Mouse (Mus musculus): ENCODE measurements around the gene Foxj1.

The Foxj1 gene

GRCm38 (mm10) chr11:116337531-116337930 is 2.3 kb upstream of the Foxj1 start:
- DNase-seq: no peak

- DNase-seq: no peak
Measured at GRCm38 (mm10) chr11:116337000-116337399, 1.8 kb upstream of the Foxj1 start.

GRCm38 (mm10) chr11:116336393-116336792 is 1.2 kb upstream of the Foxj1 start:
- DNase-seq: no peak

- DNase-seq: no peak
Measured at GRCm38 (mm10) chr11:116334417-116334782, 799 bp downstream of the Foxj1 start.

GRCm38 (mm10) chr11:116333526-116334416 is 1.4 kb downstream of the Foxj1 start:
- no peak for DNase-seq

GRCm38 (mm10) chr11:116332983-116333270 is 2.3 kb downstream of the Foxj1 start:
- DNase-seq: no peak

- DNase-seq: no peak
Measured at GRCm38 (mm10) chr11:116332232-116332982, 2.8 kb downstream of the Foxj1 start.

GRCm38 (mm10) chr11:116330211-116330518 is 5.0 kb downstream of the Foxj1 start:
- no peak for DNase-seq

- peak; percentile 52 to 65 for DNase-seq
Measured at GRCm38 (mm10) chr11:116329314-116330210, 5.6 kb downstream of the Foxj1 start.

- no peak for DNase-seq
Measured at GRCm38 (mm10) chr11:116326963-116327603, 8.1 kb downstream of the Foxj1 start.

- peak; percentile 84 to 90 for DNase-seq
Measured at GRCm38 (mm10) chr11:116318719-116319659, 16.2 kb downstream of the Foxj1 start.

- peak in 1 of 2 experiments; percentile 62 for DNase-seq
Measured at GRCm38 (mm10) chr11:116312359-116312758, 22.8 kb downstream of the Foxj1 start.

GRCm38 (mm10) chr11:116311169-116311568 is 24.0 kb downstream of the Foxj1 start:
- peak; percentile 23 to 76 for DNase-seq

GRCm38 (mm10) chr11:116309601-116310000 is 25.6 kb downstream of the Foxj1 start:
- no peak for DNase-seq

- peak in 1 of 2 experiments; percentile 16 for DNase-seq
Measured at GRCm38 (mm10) chr11:116307762-116308531, 27.3 kb downstream of the Foxj1 start.

GRCm38 (mm10) chr11:116307019-116307725 is 28.0 kb downstream of the Foxj1 start, which contains the start of gene Exoc7:
Gene Exoc7, minus strand, starts transcription at chr11:116307233.
- no peak for DNase-seq

- DNase-seq: peak; percentile 95 to 97
Measured at GRCm38 (mm10) chr11:116306126-116306982, 28.8 kb downstream of the Foxj1 start.

- DNase-seq: no peak
Measured at GRCm38 (mm10) chr11:116305423-116305822, 29.8 kb downstream of the Foxj1 start.

- DNase-seq: no peak
Measured at GRCm38 (mm10) chr11:116298621-116299020, 36.6 kb downstream of the Foxj1 start.
